Mouse (Mus musculus) thymus, adult 2 months (tissue): ENCODE results near the gene Ptpdc1. TPM values are rescaled to one million over a fixed set of nuclear protein-coding genes. Genes with fewer than 3 reads are reported as not detected.

ENCODE experiments used
- DNase-seq: peaks from one replicate; pipeline ENCODE4 v3.0.0; 2021
- H3K27ac ChIP-seq: fragments of 200-500 bp; 2 replicates; pipeline ENCODE4 v1.5.1; 2012; ENCODE audit warnings: low read length, control low read depth; ENCODE audit not compliant: control insufficient read depth, insufficient read depth
- H3K27me3 ChIP-seq: fragments of 200-500 bp; 2 replicates; pipeline ENCODE4 v1.6.1; 2012; ENCODE audit warnings: mild to moderate bottlenecking, low read length, moderate library complexity, mixed read lengths; ENCODE audit not compliant: control insufficient read depth, insufficient read depth
- H3K36me3 ChIP-seq: fragments of 200-500 bp; 2 replicates; pipeline ENCODE4 v1.6.1; 2012; ENCODE audit warnings: mild to moderate bottlenecking, low read length, moderate library complexity; ENCODE audit not compliant: control insufficient read depth, insufficient read depth
- H3K4me1 ChIP-seq: fragments of 200-500 bp; replicated peaks from 2 replicates; pipeline ENCODE4 v1.6.1; 2012; ENCODE audit warnings: low read length; ENCODE audit not compliant: control insufficient read depth, insufficient read depth
- H3K4me3 ChIP-seq: fragments of 200-500 bp; 2 replicates; pipeline ENCODE4 v1.5.1; 2012; ENCODE audit warnings: mild to moderate bottlenecking, low read length, control low read depth, moderate library complexity; ENCODE audit not compliant: control insufficient read depth, insufficient read depth
- CTCF ChIP-seq: fragments of 200-500 bp; IDR thresholded peaks from 2 replicates; pipeline ENCODE4 v1.5.1; 2012; ENCODE audit warnings: mild to moderate bottlenecking, control low read depth, low read length, moderate library complexity, borderline replicate concordance; ENCODE audit not compliant: control insufficient read depth, poor library complexity, insufficient read depth; ENCODE audit errors: extremely low read depth
- POLR2A ChIP-seq: fragments of 200-500 bp; IDR thresholded peaks from 2 replicates; pipeline ENCODE4 v1.6.1; 2012; ENCODE audit warnings: mild to moderate bottlenecking, low read length, control low read depth, moderate library complexity; ENCODE audit not compliant: control insufficient read depth, poor library complexity, insufficient read depth; ENCODE audit errors: extremely low read depth
- WGBS: fragments of 180-500 bp; shearing (Covaris S2); methylation state at CpG from one replicate; pipeline ENCODE4 v1.1.7; 2018; 5-methylcytosine and 5-hydroxymethylcytosine counted together
- polyA plus RNA-seq: library from polyadenylated mRNA; depleted of rRNA; stranded (reverse); fragments of >200 nt; gene quantifications from 2 replicates; pipeline ENCODE4 v1.2.3, GENCODE M21; 2012

Gene Ptpdc1
- polyA plus RNA-seq, 1 experiment = 1.1 TPM

DNA sequence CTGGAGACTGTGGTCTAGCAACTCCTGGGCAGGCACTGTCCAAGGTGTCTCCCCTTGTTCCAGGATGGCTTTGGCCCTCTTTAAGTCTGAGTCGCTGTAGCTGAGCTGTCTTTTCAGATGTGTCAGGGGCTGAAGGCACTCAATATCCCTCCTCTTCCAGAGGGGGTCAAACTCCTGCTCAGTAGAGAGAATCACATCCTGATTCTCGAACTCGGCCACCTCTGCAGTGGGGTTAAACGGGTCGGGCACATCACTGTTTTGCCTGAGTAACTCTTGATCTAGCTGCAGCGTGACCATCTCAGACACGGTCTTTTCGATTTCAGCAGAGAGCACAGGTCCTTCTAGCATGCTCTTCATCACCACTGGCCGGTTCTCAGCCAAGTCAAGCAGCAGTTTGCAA is 39.0 kb downstream of the Ptpdc1 start:
- TF ChIP-seq CTCF (no peak), POLR2A (no peak)
- no peak overlapping the region for H3K27ac ChIP-seq
- DNase-seq = no peak

DNA sequence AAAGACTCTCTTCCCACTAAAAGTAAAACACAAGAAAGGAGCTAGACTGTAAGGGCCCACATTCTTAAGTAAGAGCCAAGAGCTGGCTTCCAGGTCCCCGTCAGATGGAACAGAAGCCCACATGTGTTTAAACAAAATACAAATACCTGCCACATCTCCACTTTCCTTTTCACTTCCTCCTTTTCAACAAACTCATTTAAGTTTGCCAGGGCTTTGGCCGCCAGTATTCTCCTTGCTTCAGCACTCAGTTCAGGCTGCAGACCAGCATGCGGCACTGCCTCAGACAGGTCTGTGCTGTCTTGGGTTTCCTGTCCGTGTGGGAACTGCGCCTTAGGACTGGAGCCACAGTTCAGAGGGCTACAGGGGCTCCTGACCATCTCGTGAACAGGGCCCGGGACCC is 39.7 kb downstream of the Ptpdc1 start:
- DNase-seq = no peak
- no peaks in the 10 kb centered on the region for H3K4me1 ChIP-seq
- no peaks in the 10 kb centered on the region for H3K27me3 ChIP-seq
- no peak overlapping the region for H3K4me3 ChIP-seq
- H3K27ac ChIP-seq = no peak overlapping the region
- no peaks in the 10 kb centered on the region for H3K36me3 ChIP-seq
- 61% methylated on average over 7 of the region's 7 CpGs for WGBS
- TF ChIP-seq POLR2A = no peak
- no peak for TF ChIP-seq CTCF

More for the DNA sequence above, 39.0 kb downstream of the Ptpdc1 start:
- no peaks in the 10 kb centered on the region for H3K36me3 ChIP-seq
- no peaks in the 10 kb centered on the region for H3K27me3 ChIP-seq
- 95% methylated on average over 9 of the region's 9 CpGs for WGBS
- no peaks in the 10 kb centered on the region for H3K4me1 ChIP-seq
- no peak overlapping the region for H3K4me3 ChIP-seq

- no peaks in the 10 kb centered on the region for H3K27me3 ChIP-seq
- TF ChIP-seq POLR2A (no peak), CTCF (no peak)
- no peaks in the 10 kb centered on the region for H3K4me1 ChIP-seq
- WGBS = 38% methylated on average over 10 of the region's 10 CpGs
- DNase-seq = no peak
- H3K27ac ChIP-seq = no peak overlapping the region
- no peak overlapping the region for H3K4me3 ChIP-seq
- no peaks in the 10 kb centered on the region for H3K36me3 ChIP-seq
Observed at GRCm38 (mm10) chr13:48582688-48583379, 42.6 kb downstream of the Ptpdc1 start.

DNA sequence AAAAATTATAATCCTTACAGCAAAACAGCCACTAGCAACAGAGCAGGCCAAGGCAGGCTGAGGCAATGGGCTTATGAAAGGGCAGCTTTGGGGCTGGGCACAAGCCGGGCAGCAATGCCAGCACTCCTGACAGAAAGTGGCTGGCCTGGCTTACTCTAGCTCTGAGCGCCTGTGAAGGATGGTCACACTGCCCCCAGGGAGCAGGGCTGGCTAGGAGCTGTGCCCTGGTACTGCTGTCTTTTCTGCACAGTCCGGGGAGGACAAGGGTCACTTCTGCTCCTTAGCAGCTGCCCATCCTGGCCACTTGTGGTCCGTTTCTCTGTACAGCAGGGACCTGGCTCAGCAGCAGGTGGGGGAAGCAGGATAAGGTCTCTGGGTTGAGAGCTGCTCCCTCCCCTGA is 46.8 kb downstream of the Ptpdc1 start:
- Histone ChIP-seq H3K27ac (no peak overlapping the region), H3K4me3 (no peak overlapping the region), H3K27me3 (no peaks in the 10 kb centered on the region), H3K4me1 (no peaks in the 10 kb centered on the region), H3K36me3 (no peaks in the 10 kb centered on the region)
- TF ChIP-seq CTCF (no peak), POLR2A (no peak)
- no peak for DNase-seq
- 91% methylated on average over 4 of the region's 4 CpGs for WGBS

DNA sequence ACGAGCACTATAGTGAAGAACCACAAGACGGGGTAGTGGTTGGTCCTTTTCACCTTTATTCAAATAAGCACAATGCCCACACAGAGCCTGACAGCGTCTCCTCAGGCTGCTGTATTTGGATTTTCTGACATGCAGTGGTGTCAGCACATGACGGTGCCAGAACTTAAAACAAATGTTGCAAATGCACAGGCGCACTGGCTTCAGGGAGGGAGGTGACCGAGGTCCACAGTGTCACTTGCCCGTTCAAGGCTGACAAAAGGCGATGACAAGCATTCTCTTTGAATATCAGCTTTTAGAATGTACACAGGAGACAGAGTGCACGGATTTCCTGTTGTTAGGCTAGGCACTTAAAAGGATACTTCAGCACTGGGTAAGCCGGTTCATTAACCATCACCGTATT is 47.6 kb downstream of the Ptpdc1 start:
- TF ChIP-seq CTCF (no peak), POLR2A (no peak)

DNA sequence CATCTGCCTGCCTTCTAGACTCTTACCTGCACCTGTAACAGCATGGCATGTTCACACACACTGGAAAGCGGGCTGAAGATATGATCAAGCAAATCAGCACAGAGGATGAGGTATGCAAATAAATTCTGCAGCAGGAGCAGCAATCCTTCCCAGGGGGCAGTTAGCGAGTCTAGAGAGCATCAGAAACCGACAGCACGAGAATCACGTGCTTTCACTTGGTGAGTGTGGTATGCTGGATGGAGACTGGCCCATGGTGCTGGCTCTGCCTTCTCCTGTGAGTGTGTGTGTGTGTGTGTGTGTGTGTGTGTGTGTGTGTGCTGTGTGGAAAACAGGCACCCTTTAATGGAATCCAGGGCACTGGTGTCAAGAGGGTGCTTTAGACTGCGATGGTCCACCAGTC is 48.5 kb downstream of the Ptpdc1 start:
- no peaks in the 10 kb centered on the region for H3K36me3 ChIP-seq
- H3K4me1 ChIP-seq = no peaks in the 10 kb centered on the region
- no peak for DNase-seq
- 96% methylated on average over 6 of the region's 6 CpGs for WGBS
- H3K27me3 ChIP-seq = no peaks in the 10 kb centered on the region
- TF ChIP-seq CTCF (no peak), POLR2A (no peak)
- H3K27ac ChIP-seq = no peak overlapping the region
- H3K4me3 ChIP-seq = no peak overlapping the region

More for the DNA sequence above, 47.6 kb downstream of the Ptpdc1 start:
- Histone ChIP-seq H3K4me1 (no peaks in the 10 kb centered on the region), H3K27me3 (no peaks in the 10 kb centered on the region), H3K36me3 (no peaks in the 10 kb centered on the region), H3K4me3 (no peak overlapping the region), H3K27ac (no peak overlapping the region)
- DNase-seq = no peak
- 87% methylated on average over 11 of the region's 11 CpGs for WGBS

- TF ChIP-seq CTCF = no peak
- no peak for TF ChIP-seq POLR2A
- Histone ChIP-seq H3K4me3 (no peak overlapping the region), H3K36me3 (no peaks in the 10 kb centered on the region), H3K27ac (no peak overlapping the region), H3K4me1 (no peaks in the 10 kb centered on the region), H3K27me3 (no peaks in the 10 kb centered on the region)
- DNase-seq = no peak
- 83% methylated on average over 6 of the region's 6 CpGs for WGBS
Observed at GRCm38 (mm10) chr13:48574718-48575117, 50.7 kb downstream of the Ptpdc1 start.
